Mouse (Mus musculus) common myeloid progenitor, adult 5-6 weeks (primary cell): ENCODE measurements around the gene Gpr6. TPM values are rescaled to one million over a fixed set of nuclear protein-coding genes. Genes with fewer than 3 reads are reported as not detected.

Experiments
- total RNA-seq: library from RNA; stranded (forward); fragments of 200-1000, 187-1606 nt; gene quantifications from 2 replicates; pipeline ENCODE4 v1.2.3, GENCODE M21; 2017

The Gpr6 gene
- total RNA-seq, 1 experiment from 2014 or later, result not detected

Other genes starting within 250 kb of the Gpr6 start
- 36.5 and 41.3 TPM in 2 replicates for gene Cdc40, start 189.0 kb downstream of the Gpr6 start, total RNA-seq
- gene Wasf1, start 188.8 kb downstream of the Gpr6 start, total RNA-seq, result not detected in 2 replicates
- 25.7 and 32.0 TPM in 2 replicates for gene Fig4, start 231.0 kb upstream of the Gpr6 start, total RNA-seq
- gene Ak9, start 231.7 kb upstream of the Gpr6 start, total RNA-seq, result not detected in 2 replicates